Mouse (Mus musculus) CD4-positive, CD25-positive, alpha-beta regulatory T cell, adult 9 weeks (primary cell): Measurements from ENCODE around the gene Robo1. TPM values are rescaled to one million over a fixed set of nuclear protein-coding genes. Genes with fewer than 3 reads are reported as not detected.

Experiments used
- polyA plus RNA-seq: library from polyadenylated mRNA; unstranded; fragments of 100-300 nt; shearing (Covaris generic); gene quantifications from one replicate; pipeline ENCODE4 v1.2.1, GENCODE M21; 2017

Gene Robo1
- 0.14 TPM for polyA plus RNA-seq

DNA sequence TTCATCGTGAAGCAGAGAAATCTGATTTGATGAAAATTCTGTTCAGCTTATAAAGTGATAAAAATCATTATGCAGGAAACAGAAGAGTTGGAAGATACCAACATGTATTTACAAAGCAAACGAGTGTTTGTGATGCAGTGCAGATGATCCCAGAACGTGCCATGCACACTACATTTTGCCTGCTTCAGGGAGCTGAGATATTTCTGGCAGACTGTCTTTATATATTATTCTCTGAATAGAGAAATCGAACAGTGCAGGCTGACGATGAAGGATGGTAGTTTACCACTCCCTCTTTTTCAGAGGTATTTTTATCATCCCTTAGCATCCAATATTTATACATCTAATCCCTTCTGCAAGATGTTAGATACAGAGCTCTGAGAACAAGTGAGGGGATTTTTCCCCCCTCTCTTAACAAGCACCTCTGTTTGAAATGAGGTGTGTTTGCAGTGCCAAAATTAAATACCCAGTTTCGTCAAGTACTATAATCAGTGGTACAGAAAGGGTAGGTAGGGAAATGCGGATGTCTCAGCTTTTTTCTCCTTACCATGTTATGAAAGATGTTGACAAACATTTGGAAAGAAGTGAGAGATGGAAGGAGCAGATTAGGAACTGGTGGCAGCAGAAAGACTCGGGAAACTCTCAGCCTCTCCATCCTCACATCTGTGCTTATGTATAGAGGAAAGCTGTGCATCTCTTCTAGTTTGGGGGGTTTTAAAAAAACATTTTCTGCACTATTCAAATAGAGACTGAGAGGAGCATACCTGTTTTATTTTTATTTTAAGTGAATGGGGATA, at the start of gene Robo1:
Gene Robo1 (plus strand): TSS at position 770 of the 794 bp plus-strand sequence.

